Mouse (Mus musculus) adipocyte (in vitro differentiated cells): ENCODE measurements at regions not wholly inside any gene's neighbourhood (a gene's known extent, or its start where the extent isn't known, plus 50 kb on each side); places are given as distances from the start of the nearest gene placed in this dataset.

ENCODE experiments used
- DNase-seq: peaks from one replicate; pipeline ENCODE4 v3.0.0-alpha.2; 2016; ENCODE audit warnings: low spot score

GRCm38 (mm10) chr14:68973636-68974101 is 320.4 kb downstream of the Synb start:
- peak; percentile 37 for DNase-seq

GRCm38 (mm10) chr14:68966758-68967157 is 327.3 kb downstream of the Synb start:
- DNase-seq: peak; percentile 71

- DNase-seq: no peak
These were observed 339.3 kb downstream of the Synb start for GRCm38 (mm10) chr14:68954577-68955460.

- no peak for DNase-seq
These were observed 348.2 kb downstream of the Synb start for GRCm38 (mm10) chr14:68945906-68946305.

- no peak for DNase-seq
These were observed 348.7 kb downstream of the Synb start for GRCm38 (mm10) chr14:68945434-68945833.

- no peak for DNase-seq
These were observed 352.3 kb downstream of the Synb start for GRCm38 (mm10) chr14:68941759-68942158.

GRCm38 (mm10) chr14:68941132-68941690 is 352.9 kb downstream of the Synb start:
- no peak for DNase-seq

GRCm38 (mm10) chr14:68935303-68935662 is 358.8 kb downstream of the Synb start:
- DNase-seq: no peak

GRCm38 (mm10) chr14:68934611-68935302 is 359.3 kb downstream of the Synb start:
- no peak for DNase-seq

- DNase-seq: no peak
These were observed 366.3 kb downstream of the Synb start for GRCm38 (mm10) chr14:68927814-68928213.

GRCm38 (mm10) chr14:68923054-68923453 is 371.0 kb downstream of the Synb start:
- DNase-seq: no peak

GRCm38 (mm10) chr14:68922035-68922434 is 372.1 kb downstream of the Synb start:
- no peak for DNase-seq

GRCm38 (mm10) chr14:68918526-68919045 is 375.5 kb downstream of the Synb start:
- no peak for DNase-seq

GRCm38 (mm10) chr14:68899921-68900320 is 394.2 kb downstream of the Synb start:
- no peak for DNase-seq

GRCm38 (mm10) chr14:68877171-68877570 is 416.9 kb downstream of the Synb start:
- no peak for DNase-seq

GRCm38 (mm10) chr14:68861071-68861470 is 433.0 kb downstream of the Synb start:
- DNase-seq: no peak

- no peak for DNase-seq
These were observed 436.2 kb downstream of the Synb start for GRCm38 (mm10) chr14:68857948-68858347.

- no peak for DNase-seq
These were observed 445.6 kb downstream of the Synb start for GRCm38 (mm10) chr14:68848506-68848905.

- DNase-seq: no peak
These were observed 446.5 kb downstream of the Synb start for GRCm38 (mm10) chr14:68847609-68848008.

GRCm38 (mm10) chr14:68820241-68820640 is 473.9 kb downstream of the Synb start:
- DNase-seq: no peak

GRCm38 (mm10) chr14:68808976-68809375 is 485.1 kb downstream of the Synb start:
- DNase-seq: no peak

GRCm38 (mm10) chr14:68807918-68808317 is 486.2 kb downstream of the Synb start:
- no peak for DNase-seq

GRCm38 (mm10) chr14:68806646-68807045 is 487.5 kb downstream of the Synb start:
- DNase-seq: peak; percentile 26
